Mouse (Mus musculus) c-Kit-positive CD71-positive TER-119-positive erythroid progenitor cells, embryonic 14.5 days (primary cell): ENCODE data around the gene Zfp53.
"Not testable (repeated sequence)": the region's sequence is repeated elsewhere in the genome, so short reads cannot be mapped to it uniquely, and the experiment has no call there.

Source experiments
- DNase-seq: peaks from one replicate; pipeline ENCODE4 v3.0.0-alpha.2; 2013; ENCODE audit warnings: low spot score

Zfp53 gene

GRCm38 (mm10) chr17:21488760-21489499 lies at the start of gene Zfp53:
Zfp53 (plus strand) TSS chr17:21488998.
- DNase-seq, result peak; percentile 79

- peak; percentile 85 for DNase-seq
These were observed 39.1 kb upstream of the Zfp53 start for GRCm38 (mm10) chr17:21449669-21450068.

- peak; percentile 91 for DNase-seq
These were observed 38.6 kb upstream of the Zfp53 start, which contains the start of gene Zfp51 for GRCm38 (mm10) chr17:21450138-21450704. Zfp51 (plus strand) TSS chr17:21450374.

- no peak for DNase-seq
These were observed 25.2 kb upstream of the Zfp53 start for GRCm38 (mm10) chr17:21463550-21463949.

- DNase-seq, result peak; percentile 16
These were observed 16.7 kb upstream of the Zfp53 start for GRCm38 (mm10) chr17:21472032-21472652.

GRCm38 (mm10) chr17:21472653-21473307 lies 16.0 kb upstream of the Zfp53 start:
- peak; percentile 49 for DNase-seq

- DNase-seq, result peak; percentile 12
These were observed 15.2 kb upstream of the Zfp53 start for GRCm38 (mm10) chr17:21473362-21474190.

- DNase-seq, result not testable (repeated sequence)
These were observed 14.1 kb upstream of the Zfp53 start for GRCm38 (mm10) chr17:21474729-21475128.

- not testable (repeated sequence) for DNase-seq
These were observed 13.5 kb upstream of the Zfp53 start for GRCm38 (mm10) chr17:21475290-21475689.

- DNase-seq, result not testable (repeated sequence)
These were observed 12.4 kb upstream of the Zfp53 start for GRCm38 (mm10) chr17:21476351-21476750.

- DNase-seq, result not testable (repeated sequence)
These were observed 10.6 kb upstream of the Zfp53 start for GRCm38 (mm10) chr17:21478103-21478777.

GRCm38 (mm10) chr17:21489500-21490001 lies 753 bp downstream of the Zfp53 start:
- peak; percentile 16 for DNase-seq

- no peak for DNase-seq
These were observed 12.6 kb downstream of the Zfp53 start for GRCm38 (mm10) chr17:21501365-21501764.

GRCm38 (mm10) chr17:21504524-21504923 lies 15.7 kb downstream of the Zfp53 start:
- no peak for DNase-seq

- no peak for DNase-seq
These were observed 17.5 kb downstream of the Zfp53 start for GRCm38 (mm10) chr17:21506258-21506657.

- DNase-seq, result no peak
These were observed 21.0 kb downstream of the Zfp53 start for GRCm38 (mm10) chr17:21509756-21510155.

GRCm38 (mm10) chr17:21515403-21516105 lies 26.8 kb downstream of the Zfp53 start:
- peak; percentile 80 for DNase-seq

- peak; percentile 65 for DNase-seq
These were observed 27.7 kb downstream of the Zfp53 start for GRCm38 (mm10) chr17:21516201-21517129.

GRCm38 (mm10) chr17:21517130-21517671 lies 28.4 kb downstream of the Zfp53 start:
- no peak for DNase-seq
